Mouse (Mus musculus) G1E (cell line): Measurements from ENCODE around the gene Pgc.

Source experiments
- CTCF ChIP-seq: IDR thresholded peaks from 2 replicates; pipeline ENCODE4 v1.5.1; 2012; ENCODE audit warnings: low read depth, low read length, inconsistent platforms, mixed read lengths
- GATA1 ChIP-seq: IDR thresholded peaks from 2 replicates; pipeline ENCODE4 v1.6.1; 2012; ENCODE audit warnings: borderline replicate concordance, low read length, inconsistent platforms, mixed read lengths

DNA sequence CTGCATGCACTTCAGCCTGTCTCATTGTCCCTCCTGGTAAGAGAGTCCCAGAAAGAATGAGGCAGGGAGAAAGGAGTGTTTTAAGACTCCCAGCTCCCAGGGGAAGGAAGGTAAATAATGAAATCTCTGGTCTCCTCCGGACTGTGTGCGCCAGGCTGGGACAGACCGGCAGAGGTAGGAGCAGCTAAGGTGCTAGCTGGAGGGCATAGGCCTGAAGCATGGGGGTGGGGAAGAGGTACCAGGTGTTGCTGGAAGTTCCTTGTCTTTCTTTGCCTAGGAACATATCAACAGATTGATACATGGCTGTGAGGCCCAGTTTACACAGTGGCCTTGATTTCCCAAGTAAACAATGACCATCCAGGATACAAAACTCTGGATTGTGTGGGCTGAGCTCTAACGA, 17.7 kb upstream of the Pgc start:
- TF ChIP-seq CTCF = no peak
- TF ChIP-seq GATA1 = no peak
